Mouse (Mus musculus) adrenal gland (tissue): Measurements from ENCODE around the gene Iqschfp.

ENCODE experiments used
- intact Hi-C: fragments of 180-260 bp; cut with DNase I; formaldehyde crosslinking; loops from one replicate; pipeline ENCODE4 v1.15.1; 2025

The Iqschfp gene

DNA sequence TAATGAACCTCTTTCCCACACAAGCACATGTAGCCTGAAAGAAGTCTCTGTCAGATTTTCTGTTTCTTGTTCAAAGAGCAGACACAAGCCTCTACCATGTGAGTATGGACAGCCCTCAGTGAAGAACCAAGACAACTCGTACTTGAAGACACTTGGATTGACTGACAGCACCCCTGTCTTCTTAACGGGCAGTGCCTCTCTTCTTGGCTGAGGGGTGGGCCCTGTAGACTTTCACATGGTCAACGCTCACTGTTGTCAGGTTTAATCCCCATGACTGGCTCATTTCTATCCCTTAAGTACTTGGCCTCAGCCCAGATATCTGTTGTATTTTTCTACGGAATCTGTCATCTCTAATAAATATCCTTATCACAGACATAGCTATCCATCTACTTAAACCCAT, 738.2 kb downstream of the Iqschfp start:
- intact Hi-C loops, result no loop called here

DNA sequence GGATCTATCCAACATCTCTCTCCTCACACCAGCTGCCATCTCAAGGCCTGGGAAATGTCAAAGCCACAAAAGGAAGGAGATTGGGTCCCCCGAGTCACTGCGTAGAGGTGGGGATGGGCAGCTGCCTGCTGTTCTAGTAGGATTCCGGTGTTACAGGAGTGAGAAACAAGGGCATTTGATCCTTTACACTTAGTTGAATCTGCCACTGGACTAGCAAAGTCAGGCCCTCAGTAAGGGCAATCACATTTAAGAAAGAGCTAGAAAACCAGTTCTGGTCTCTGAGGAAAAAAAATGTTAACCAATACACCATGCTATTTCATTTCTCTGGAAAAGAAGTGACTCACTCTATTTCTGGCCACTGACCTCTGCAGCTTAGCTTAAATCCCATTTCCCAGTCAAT, 738.8 kb downstream of the Iqschfp start:
- intact Hi-C loops, result no loop called here

DNA sequence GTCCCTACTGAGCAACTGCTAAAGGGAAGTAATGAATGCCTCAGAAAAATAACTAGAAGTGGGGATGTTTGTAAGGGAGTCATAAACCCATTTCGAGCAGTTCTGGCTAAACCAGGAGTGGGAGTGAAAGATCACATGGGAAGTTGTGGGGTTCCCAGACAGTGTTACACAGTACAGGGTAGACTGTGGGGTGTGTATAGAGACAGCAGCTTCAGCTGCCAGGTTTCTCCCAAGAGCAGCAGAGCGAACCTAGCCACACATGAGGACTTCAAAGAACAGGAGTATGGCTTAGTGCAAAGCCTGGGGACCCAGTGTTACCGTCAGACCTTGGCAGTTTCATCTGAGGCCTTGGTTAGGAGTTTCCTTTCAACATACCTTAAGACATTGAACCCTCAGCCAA, 740.7 kb downstream of the Iqschfp start:
- intact Hi-C loops, result no loop called here

DNA sequence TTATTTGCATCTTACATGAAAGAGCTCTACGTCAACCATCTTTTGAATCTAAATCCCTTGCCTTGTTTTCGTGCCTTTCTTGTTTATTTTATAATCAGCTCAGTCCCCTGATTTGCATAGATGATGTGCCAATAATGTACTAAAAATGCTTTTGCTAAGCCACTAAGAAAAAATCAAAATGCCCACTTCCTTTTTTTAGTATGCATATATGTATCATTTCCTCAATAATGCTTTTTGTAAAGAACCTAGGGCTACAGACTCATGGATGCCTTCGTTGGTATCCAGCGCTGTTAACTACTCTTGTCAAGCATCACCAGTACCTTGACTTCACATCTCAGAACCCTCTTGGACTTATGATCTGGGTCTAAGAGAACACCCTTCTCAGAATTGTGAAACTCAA, 741.5 kb downstream of the Iqschfp start:
- intact Hi-C loops, result no loop called here

DNA sequence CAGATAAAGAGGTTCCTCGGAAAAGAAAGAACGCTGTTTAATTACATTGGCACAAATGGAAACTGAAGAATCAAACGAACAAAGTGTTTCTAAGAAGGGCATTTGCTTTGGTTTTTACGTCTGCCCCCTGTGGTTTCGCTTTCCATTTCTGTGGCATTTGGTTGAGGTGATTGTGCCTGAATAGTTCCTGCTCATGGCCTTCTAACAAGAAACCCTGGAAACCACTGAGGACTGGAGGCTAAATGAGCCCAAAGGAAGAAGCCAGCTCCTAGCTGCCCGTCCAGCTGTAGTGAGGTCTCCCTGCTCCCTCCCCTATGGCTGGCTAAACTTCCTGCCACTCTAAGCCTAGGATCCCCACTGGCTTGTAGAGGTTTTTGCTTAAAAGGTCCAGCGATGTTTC, 745.9 kb downstream of the Iqschfp start:
- intact Hi-C loops, result no loop called here

DNA sequence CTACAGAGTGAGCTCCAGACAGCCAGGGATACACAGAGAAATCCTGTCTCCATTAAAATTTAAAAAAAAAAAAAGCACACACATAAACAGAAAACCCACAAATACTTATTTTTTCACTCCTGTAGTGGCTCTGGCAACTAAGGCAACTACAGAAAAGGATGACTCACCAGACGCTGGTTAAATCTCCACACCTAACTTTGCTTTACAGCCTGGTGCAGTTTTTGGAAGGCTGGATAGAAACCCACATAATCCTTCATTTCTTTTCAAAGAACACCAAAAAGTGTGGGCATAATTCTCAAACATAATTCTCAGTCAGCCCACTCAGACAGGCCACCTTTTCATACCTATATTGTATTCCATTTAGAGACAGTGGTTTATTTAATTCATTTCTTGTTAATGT, 746.7 kb downstream of the Iqschfp start:
- intact Hi-C loops, result no loop called here

DNA sequence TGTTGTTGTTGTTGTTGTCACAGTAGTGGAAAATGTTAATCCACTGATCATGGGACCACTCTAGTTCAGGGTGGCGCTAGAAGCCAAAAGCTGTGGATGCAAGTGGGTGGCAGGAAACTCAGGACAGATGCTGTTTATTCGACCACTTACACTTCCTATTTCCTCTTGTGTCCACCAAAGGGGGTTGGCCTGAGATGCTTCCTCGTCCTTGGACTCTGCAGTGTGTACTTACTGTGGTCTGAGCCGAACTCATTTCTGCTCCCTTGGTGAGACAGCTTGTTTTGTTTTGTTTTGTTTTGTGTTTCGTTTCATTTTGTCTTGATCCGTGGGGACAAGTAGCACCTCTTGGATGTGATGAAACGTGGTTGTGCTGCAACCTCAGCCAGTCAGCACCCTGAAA, 750.9 kb downstream of the Iqschfp start:
- intact Hi-C loops, result no loop called here

DNA sequence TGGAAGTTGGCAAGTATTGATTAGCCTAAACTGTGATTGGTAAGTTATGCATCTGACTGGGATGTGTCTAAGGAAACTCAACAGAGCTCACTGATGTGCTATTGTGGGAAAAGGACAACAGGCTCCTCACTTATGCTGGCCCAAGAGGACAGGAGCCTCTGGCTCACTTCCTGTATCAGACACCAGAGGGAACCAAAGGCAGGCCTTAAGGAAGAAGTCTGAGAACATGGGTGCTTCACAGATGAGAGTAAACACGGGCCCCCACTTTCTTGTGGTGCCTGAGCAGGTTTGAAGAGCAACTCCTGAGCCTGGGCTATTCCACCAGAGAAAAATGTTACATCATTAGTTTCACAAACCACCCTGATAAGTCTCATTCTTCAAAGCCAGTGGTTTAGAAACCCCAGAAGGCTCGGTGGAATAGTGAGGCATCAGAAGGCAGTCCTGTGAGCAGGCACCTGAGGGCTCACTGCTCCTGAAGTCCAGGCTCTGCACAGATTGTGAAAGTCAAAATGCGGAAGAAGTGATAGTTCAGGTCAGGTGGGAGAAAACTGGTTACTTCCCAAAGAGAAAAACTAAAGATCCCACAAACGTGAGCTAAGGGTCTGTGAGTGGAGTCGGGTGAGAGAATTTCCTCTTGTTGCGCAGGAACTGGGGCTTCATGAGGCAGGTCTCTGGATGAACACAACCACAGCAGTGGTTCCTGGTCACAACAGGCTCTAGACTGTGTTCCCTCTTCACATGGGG, 754.5 kb downstream of the Iqschfp start:
- intact Hi-C loops, result loop anchor here (5.0 kb wide), 1 partner anchor 46 kb away; the partner anchor contains the start of gene Il12a

DNA sequence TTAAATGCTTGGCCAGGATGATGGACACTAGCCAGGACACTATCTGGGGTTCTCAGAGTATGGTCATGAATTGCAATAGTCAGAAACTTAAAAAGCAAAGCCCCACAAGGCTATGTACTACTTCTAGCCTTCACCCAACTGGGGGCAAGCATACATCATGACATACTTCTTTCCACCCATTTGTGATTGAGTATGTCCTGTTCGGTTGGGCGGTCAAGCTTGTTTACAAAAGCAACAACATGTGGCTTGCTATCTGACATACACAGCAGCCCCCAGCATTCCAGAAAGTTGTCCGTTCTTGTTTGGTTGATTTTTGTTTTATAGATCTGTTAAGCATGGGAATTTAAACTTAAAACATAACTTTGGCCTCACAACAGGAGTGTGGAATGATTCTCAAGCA, 755.2 kb downstream of the Iqschfp start:
- intact Hi-C loops, result loop anchor here (5.0 kb wide), 1 partner anchor 45 kb away; the partner anchor contains the start of gene Il12a

DNA sequence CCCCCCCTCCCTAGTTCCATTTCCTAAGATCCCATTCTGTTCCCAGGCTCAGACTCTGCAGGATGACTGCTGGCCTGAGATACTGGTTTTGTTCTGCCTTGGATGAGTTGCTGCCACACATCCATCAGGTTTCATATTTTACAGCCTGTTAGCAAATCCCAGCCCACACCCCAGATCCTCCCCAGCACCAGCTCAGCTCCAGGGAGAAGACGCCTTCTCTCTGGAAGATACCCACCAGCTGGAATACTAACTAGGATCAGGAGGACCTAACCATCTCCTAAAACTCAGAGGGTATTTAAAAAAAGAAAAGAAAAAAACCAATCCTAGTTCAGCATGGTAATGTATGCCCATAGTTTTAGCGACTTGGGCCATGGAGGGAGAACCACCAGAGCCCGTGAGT, 758.2 kb downstream of the Iqschfp start:
- intact Hi-C loops, result no loop called here

DNA sequence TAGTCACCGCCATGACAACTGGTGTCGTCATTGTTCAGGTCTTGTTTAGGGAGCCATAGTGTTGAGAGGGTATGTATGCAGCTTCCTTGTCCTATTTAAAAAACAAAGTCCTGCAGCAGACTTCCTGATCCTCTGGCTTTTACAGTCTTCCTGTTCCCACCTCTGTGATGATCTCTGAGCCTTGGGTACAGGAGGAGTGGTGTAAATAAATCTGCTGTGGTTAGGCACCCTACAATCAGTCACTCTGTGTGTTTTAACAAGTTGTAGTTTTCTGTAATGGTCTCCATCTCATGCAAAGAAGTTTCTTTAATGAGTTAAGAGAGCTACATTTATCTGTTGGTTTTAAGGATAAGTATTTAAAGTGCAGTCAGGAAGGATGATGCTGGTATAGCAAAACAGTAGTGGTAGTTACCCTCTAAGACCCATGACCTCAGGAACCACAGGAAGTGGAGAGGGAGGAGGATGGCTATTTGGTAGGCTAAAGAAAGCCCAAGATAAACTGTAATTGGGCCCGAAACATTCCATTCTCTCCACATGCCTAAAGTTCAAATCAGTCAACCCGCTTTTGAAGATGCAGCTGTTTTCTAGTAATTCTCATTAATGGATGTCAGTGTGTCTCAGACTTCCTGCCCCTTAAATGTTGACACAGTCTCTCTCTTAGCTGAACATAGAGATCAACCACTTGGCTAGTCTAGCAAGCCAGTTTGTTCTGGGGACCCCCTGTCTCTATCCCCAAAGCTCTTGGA, 764.7 kb downstream of the Iqschfp start:
- intact Hi-C loops, result no loop called here

DNA sequence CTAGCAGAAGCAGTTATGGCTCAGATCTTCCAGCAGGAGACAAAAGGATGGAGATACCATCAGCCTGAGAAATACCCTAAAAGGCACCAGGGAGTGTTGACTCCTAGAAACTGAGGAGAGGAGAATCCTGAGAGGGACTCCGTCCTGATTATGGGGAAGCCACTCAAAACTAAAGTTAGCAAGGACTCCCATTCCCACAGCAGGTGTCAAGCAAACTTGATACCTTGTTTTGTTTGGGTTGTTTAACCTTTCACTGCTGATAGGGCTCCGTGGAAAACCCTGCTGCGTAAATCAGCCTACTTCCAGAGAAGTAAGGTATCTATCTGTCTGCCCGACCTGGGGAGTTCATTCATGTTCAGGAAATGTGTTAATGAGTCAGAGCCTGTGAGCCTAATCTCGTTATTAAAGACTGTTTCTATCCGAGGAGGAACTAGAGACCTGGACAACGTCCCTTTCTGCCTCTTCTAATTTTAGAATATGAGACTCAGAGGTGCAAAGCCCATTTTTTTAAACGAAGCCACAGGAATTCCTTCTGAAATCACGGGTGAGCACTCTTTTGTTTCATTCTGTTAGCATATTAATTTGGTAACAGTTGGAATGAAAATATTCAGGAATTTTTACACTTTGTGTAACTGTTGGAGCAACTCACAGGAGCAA, 765.7 kb downstream of the Iqschfp start:
- intact Hi-C loops, result no loop called here

DNA sequence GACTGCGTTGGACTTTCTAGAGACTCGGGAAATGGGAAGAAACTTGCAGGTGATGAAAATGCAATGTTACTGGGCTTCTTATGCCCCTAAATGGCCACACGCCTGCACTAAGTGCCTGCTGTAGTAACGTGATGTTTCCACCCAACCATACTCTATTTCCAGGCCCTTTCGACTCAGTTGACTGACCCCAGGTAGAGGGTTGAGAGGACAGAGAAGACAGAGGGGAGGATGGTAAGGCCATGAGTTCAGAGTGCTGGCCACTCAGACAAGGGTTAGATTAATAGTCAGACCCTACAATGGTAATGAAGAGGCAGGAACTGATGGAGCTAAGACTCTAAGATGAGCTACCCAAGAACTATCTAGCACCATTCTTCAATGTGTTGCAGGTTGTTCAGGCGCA, 768.0 kb downstream of the Iqschfp start:
- intact Hi-C loops, result no loop called here

DNA sequence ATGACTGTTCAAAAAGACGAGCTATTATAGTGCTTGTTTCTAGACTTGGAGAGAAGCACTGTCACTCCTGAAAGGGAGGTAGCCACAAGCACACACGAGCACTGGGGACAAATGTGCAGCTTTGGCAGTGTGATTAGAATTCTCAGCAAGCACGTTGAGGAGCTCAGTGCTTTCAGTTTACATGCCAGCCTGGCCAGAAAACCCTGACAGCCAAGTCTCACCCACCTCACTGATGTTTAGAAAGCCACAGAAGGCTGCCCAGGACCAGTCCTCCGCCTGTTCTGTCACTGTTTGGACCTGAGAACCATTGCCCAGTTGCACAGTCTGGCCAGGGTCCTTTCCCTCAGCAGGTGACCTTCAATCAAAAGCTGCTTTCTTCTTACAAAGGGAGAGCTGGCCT, 768.5 kb downstream of the Iqschfp start:
- intact Hi-C loops, result no loop called here

DNA sequence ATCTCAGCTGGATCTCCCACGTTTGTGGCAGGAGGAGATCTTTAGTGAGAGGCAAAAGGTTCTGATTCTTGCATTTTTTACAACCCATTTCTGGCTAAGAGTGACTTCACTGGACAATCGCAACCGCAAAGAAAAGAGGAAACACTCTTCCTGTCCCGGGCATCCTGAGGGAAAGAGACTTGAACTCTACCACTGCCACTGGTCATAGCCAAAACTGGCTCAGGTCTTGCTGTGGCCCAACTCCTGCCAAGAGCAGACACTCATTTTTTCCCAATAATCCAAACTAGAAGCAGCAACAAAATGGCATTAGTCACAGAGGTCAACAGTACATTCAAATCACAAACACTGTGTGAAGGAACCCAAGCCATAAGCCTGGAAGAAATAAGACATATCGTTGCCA, 770.4 kb downstream of the Iqschfp start:
- intact Hi-C loops, result no loop called here

DNA sequence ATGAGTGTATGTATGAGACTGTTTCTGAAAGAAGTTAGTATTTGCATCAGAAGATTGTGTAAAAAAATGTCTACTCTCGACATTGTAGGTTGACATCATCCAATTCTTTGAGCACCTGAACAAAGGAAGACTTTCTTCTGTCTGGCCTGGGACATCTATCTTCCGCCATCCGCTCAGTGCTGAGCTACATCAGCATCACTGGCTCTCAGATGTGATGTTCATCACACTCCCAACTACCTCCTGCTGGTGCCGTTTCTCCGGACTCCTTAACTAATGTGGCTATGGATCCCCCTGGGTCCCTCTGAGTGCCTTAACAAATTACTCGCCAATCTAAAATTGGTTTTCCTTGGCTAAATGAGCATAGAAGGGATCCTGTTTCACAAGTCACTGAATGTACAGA, 772.3 kb downstream of the Iqschfp start:
- intact Hi-C loops, result no loop called here

DNA sequence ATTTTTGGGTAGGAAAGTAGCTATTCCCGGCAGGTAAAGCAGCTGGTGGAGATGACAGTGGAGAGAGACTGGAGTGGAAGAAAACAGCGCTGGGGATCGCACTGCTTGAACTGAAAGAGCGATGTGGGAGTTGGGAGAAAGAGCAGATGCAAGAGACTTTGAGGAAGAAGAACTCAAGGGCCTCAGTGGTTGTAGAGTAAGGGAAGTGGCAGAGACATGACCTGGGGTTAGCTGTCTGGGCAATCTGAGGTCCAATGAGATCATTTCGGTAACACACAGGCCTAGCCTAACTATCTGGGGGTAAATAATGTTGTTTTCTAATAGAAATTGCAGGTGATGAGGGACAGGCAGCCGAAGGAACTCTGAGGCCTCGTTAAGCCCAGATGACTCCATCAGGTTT, 774.3 kb downstream of the Iqschfp start:
- intact Hi-C loops, result no loop called here

DNA sequence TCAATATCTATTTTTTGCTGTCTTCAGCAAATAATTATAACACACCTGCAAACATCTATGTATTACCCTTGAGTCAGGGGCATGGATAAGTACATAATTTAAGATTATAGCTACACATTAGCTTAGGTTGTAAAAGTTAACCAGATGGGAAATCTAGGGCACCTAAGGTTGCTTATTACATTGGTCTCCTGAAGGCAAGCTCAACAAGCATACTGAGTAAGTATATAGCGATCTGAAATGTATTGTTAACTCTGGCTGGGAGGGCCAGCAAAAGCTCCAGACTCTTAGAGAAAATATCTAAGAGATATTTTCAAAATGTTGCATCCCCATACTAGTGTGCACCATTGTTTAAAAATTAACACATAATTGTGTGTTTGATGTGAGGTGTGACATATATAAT, 775.8 kb downstream of the Iqschfp start:
- intact Hi-C loops, result no loop called here

DNA sequence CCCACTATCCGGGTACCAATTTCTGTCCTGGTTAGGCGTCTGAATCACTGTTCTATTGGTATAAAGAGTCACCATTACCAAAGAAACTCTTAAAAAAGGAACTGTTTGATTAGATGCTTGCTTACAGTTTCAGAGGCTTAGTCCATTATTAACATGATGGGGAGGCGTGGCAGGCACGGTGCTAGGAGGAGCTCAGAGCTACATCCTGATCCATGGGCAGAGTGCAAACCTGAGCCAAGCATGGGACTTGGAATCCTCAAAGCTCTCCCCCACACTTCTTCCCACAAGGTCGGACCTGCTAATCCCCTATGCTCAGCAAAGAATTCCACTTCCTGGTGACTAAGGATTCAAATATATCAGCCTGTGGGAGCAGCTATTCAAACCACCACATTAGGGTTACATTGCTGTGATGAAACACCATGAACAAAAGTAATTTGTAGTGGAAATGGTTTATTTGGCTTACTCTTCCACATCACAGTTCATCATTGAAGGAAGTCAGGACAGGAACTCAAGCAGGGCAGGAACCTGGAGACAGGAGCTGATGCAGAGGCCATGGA, 777.5 kb downstream of the Iqschfp start:
- intact Hi-C loops, result no loop called here

DNA sequence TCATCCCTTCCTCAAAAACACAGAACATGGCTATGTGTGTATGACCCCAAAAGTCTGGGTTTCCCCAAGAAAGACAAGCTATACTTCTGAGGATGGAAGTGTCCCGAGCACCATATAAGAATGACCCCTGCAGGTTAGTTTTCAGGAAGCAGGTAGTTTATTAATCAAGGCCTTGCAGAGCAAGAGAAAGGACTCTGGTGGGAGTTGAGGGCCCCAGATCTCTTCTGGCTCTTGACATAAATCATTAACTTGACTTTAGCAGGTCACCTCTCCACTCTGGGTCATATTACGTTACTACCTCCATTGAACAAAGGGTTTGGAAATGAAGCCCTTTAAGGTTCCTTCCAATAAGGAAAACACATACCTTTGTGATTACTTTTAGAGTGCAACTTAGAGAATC, 782.7 kb downstream of the Iqschfp start:
- intact Hi-C loops, result no loop called here

DNA sequence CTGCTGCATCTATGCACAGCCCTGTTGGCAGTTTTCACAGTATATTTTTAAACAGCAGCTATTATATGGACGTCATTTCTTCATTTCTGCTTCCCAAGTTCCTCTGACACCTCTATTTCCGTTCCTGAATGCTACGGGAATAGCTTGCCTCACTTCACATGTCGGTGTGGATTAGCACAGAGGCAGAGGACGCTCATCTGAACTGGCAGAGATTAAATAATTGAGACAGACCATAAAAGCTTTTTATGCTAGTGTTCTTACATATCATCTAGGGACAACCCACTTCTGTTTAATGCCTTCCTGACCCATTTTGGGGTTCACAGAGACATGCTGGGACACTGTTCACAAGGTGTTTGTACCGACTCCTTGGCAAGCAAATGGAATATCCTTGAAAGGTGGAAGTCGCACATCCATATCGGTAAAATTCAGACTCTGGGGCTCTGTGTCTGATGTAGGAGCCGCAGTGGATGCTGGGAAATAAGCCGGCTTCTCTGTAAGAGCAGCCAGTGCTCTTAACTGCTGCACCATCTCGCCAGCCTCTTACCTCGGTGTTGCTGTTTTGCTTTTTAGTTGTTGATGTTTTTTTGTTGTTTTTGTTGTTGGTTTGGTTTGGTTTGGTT, 783.3 kb downstream of the Iqschfp start:
- intact Hi-C loops, result no loop called here
